Mouse (Mus musculus) erythroid progenitor cell, adult 5-6 weeks (primary cell): ENCODE results near the gene Macrod2. TPM values are rescaled to one million over a fixed set of nuclear protein-coding genes. Genes with fewer than 3 reads are reported as not detected.

ENCODE experiments used
- ATAC-seq: replicated peaks from 2 replicates; pipeline ENCODE4 v1.8.0; 2016; ENCODE audit warnings: moderate number of reproducible peaks, mild to moderate bottlenecking, moderate TSS enrichment, inconsistent platforms; ENCODE audit not compliant: poor library complexity, low FRiP score, severe bottlenecking
- total RNA-seq, 2 experiments: library from RNA; stranded (forward) in 1 of 2; stranded (reverse) in 1 of 2; fragments of 150-400 nt in 1 of 2; fragments of 186-747, 209-891 nt in 1 of 2; gene quantifications; 2 replicates each; pipeline versions ENCODE4 v1.2.3 to v1.2.4; 2015 to 2017; ENCODE audit warnings: low replicate concordance in 2 of 2

Macrod2 gene
- total RNA-seq, 2 experiments from 2014 or later, result 0.45 to 2.1 TPM

DNA sequence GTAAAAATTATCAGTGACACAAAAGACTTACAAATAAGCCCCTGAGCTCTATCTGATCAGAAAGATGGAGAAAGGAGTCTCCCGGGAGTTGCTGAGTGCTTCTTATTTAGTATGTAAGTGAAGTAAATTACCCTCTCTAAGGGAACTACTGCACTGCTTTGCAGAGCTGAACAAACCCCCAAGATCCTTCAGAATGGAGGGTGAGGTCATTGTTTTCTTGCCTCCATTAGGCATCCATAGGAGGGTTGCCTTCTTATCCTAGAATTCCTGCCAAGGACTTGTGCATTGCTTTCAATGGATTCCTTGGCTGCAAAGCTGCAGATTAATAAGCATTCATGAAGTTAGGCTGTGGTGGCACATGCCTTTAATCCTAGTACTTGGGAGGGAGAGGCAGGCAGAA, 470.5 kb downstream of the Macrod2 start:
- no peak for ATAC-seq

DNA sequence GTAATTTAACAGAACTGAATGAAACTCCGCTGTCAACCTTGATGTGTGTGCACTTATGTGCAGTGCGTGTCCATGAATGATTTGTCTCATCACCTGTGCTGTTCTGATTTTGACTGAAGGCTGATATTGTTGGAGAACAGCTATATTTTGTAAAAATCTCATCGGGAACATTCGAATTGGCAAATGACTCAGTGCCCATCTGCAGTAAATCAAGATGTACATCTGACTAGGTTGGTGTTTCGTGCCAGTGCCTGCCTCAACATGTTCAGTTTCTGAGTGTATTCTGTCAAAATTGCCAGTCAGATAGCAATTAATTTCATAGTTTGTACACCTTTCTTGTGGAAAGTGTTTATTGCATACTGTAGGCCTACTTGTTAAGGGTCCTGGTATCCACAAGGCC, 472.0 kb downstream of the Macrod2 start:
- ATAC-seq, result no peak

- no peak for ATAC-seq
Measured at GRCm38 (mm10) chr2:140885176-140885575, 490.1 kb downstream of the Macrod2 start.

DNA sequence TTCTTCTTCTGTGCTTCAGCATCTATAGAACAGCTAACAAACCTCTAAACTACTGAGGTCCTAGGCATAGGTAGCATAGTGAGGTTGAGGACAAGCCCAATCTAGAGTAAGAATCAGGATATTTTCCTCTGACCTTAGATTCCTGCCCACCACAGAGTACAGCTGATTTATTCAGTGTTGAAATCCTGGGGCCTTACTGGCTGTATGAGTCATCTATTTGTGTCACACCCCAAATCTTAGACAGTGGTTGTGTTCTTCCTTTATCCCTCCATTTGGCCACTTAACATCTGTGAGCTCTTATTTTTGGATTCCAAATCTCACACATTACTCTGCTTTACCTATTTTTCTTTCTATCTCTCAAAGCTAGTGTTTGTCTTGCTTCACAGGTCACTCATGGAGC, 495.6 kb downstream of the Macrod2 start:
- no peak for ATAC-seq

DNA sequence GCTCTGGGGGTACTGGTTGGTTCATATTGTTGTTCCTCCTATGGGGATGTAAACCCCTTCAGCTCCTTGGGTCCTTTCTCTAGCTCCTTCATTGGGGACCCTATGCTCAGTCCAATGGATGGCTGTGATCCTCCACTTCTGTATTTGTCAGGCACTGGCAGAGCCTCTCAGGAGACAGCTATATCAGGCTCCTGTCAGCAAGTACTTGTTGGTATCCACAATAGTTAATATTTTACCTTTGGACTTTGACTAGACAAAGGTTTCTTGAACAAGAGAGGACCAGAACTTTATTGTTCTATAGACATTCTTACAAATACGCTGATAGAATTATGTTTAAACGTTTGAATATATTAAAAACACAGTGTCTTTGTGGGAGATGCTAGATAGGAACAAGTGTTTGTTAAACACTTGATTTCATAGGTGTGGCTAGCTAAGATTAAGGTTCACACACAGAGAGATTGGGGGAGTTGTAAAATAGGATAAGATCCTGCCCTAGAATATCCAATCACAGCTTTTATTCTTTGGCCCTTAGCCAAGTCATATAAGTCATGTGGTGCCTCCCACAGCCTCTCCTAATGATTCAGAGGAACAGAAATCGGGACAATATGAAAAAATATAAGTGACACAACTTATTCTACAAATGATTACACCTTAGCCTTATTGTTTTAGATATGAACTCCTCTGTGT, 501.4 kb downstream of the Macrod2 start:
- no peak for ATAC-seq

- no peak for ATAC-seq
Measured at GRCm38 (mm10) chr2:140898408-140898985, 503.4 kb downstream of the Macrod2 start.

DNA sequence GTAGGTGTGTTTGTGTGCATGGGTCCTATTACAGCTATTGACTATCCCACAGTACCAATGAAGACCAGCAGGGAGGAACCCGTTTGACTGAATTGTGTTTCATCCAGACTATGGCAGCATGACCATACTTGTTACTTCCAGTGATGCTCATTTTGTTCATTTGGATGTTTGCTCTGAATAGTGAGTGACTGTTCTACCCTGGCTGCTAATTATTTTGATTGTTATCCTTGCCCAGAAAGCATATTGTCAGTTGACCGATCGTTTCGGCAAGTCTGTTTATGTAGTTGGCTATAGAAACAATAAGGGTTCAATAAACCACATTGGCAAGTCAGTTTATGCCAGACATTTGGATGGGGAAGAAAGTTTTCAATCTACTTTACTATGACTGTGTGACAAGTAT, 510.2 kb downstream of the Macrod2 start:
- ATAC-seq, result no peak

DNA sequence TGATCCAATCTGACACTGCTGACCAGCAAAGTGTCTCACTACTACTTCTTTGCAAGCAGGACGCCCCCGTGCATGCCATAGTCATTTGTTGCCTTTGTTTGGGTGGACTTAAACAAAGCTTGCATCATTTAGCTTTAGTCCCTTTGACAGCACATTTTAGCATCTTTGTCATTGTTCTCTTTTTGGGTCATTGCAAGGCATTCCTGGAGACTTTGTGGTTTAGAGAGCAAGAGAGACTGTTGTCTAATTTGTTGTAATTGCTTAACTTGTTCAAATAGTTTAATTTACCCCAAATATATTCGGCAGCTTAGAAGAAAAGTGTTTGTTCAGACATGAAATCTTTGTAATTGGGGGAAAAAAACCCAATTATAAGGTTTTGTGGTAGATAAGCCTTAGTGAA, 511.0 kb downstream of the Macrod2 start:
- no peak for ATAC-seq

GRCm38 (mm10) chr2:140911463-140911862, 516.4 kb downstream of the Macrod2 start:
- ATAC-seq, result no peak

DNA sequence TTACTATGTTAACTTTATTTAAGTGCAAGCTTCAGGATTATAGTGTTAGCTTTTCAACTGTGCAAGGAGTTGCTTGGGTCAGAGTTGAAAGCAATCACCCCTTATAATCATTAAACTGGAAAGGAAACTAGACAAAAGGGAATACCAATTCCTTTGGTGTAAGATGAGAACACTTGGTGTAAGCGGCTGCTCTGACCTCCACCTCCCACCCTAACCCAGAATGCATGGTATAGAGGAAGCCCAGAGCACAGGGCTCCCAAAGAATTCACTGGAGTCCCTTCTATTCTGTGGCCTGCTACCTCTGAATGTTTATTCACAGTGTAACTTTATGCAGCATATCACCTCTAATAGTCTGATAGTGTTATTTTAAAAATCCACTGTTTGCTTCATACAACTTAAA, 517.1 kb downstream of the Macrod2 start:
- ATAC-seq, result no peak

DNA sequence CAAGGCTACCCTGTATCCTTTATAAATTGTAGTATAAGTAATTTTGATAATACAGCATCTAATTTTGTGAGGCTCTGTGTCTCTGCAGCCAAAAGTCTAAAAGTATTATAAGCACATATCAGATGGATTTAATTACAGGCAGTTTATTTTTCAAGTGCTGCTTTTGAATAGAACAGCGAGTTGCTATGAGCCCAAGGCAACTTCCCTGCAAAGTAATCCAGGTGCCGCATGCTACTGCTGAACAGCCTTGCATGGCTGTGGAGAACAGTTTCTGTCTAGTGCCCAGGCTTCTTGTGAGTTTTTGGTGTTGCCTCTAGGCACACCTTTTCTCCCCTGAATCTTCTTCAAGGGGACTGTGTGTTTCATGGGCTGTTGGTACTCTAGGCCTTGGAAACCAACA, 517.8 kb downstream of the Macrod2 start:
- no peak for ATAC-seq

DNA sequence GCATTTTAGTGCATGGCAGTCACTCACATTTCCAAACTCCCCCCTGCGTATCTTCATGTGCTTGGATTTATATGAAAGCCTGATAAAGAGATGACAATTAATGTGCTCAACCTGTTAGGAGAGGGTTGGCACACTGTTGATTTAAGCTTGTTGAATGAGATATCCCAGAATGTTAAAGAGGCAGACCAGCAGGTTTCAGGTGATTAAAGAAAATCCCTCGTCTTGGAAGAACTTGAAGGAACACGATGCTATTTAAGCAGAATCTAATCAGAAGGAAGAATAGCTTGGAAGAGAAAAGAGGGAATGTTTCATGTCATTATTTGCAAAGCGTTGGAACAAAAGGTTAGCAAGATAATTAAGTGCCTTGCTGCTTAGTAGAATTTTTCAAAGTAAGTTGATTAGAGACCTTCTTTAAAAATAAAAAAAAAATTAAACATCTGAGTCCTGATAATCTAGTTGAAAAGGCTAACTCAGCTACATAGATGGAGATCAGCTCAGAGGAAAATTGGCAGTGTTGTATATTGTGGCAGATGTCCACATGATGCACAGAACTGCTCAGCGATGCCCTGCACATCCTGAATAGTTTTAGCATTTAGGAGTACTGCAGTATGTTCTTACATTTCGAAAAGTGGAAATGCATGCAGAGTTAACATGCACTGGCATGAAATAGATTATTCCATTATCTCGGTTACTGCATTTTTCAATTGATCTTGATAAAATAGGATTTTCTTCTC, 518.7 kb downstream of the Macrod2 start:
- ATAC-seq, result no peak

- ATAC-seq, result no peak
Measured at GRCm38 (mm10) chr2:140926922-140927321, 531.8 kb downstream of the Macrod2 start.

GRCm38 (mm10) chr2:140934483-140934882, 539.4 kb downstream of the Macrod2 start:
- no peak for ATAC-seq

DNA sequence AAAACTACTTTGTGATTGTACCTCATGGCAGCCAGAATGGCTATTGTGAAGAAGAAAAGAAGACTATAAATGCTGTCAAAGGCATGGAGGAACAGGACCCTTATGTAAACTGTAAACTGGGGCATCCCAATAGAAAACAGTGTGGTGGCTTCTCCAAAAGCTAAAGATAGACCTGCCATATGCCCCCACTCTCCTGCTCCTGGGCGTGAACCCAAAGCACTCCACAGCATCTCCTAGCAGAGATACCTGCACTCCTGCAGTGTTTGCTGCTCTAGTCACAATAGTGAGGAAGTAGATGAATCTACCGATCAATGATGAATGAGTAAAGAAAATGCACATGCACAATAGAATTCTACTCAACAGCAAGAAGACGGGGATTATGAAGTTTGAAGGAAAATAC, 554.4 kb downstream of the Macrod2 start:
- ATAC-seq, result no peak

DNA sequence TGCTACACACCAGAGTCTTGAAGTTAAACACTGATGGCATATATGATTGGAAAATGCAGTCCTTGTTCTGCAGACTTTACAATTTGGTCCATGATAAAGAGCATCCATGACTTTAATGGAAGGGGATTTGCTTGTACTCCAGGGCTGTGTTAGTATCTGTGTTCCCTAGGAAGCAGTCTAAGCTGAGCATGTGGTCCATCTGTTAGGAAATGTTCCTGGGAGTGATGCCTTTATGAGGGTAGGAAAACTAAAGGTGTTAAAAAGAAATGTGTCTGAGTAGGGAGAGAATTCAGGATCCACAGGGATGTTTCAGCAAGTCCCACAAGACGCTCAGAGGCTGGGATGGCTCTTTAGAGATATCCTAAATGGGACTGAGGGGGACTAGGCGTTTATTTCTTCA, 564.1 kb downstream of the Macrod2 start:
- ATAC-seq, result no peak

- no peak for ATAC-seq
Measured at GRCm38 (mm10) chr2:140970181-140970580, 575.1 kb downstream of the Macrod2 start.

GRCm38 (mm10) chr2:140971845-140972244, 576.7 kb downstream of the Macrod2 start:
- no peak for ATAC-seq

DNA sequence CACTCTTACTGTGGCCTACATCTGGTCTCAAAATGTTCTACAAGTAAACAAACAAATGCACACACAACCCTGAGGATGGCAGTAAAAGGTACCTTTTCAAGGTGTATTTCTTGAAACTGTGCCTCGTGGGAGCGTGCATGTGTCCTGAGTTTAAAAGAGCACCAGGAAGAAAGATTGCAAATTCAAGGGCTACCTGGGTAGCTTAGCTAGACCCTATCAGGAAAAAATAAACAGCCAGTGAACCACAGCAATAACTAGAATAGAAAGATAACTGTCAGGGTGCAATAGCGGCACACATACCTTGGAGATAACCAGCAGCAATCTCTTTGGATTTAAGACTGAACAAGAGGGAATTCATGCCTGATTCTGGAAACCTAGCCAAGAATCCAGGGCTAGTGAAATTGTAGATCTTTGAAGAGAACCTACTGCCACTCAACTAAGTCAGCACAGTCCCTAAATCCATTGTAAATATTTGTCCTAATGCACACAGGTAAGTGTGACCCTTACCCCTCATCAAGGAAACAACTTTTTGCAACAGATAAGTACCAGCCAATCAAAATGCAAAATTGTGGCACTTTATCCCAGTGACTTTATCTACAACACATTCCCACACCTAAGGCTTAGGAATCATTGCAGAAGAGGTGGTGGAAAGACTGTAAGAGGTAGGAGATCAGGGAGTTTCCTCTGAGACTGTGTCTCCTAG, 590.7 kb downstream of the Macrod2 start:
- ATAC-seq, result no peak

DNA sequence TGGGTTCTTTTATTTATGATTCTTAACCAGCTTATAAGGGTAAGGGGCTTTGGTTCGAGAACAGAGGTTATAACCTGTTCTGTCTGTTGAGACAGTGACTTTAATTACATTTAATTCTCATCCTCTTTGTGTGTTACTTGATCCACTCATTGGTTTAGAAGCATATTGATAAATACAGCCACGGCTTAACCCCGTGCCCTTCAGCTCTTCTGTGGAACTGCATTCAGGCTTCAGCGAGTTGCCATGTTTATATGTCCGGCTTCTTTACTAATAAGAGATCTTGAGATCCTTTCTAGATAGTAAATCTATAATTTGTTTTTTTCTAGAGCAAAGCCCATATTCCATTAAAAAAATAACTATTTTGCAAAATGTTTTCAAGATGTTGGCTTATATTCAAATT, 608.7 kb downstream of the Macrod2 start:
- no peak for ATAC-seq

DNA sequence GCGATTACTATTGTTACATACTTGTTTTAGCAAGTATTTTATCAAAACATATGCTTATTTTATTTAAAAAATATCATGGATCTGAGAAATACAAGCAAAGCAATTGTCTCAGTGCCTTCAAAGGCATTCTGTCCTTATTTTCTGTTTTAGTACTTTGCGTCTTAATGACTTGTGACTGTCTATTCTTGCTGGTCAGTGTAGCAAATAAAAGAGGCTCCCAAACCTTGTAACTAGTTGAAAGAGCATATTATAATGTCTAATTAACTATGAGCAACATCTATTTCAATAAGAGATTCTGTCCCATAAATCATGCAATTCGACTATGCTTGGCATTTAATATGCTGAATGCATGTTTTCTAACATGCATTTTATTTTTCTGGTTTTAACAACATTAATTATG, 609.2 kb downstream of the Macrod2 start:
- ATAC-seq, result no peak
